Mouse (Mus musculus) liver, embryonic 11.5 days (tissue): ENCODE results near the gene Olfr784. TPM values are rescaled to one million over a fixed set of nuclear protein-coding genes. Genes with fewer than 3 reads are reported as not detected.

Experiments
- polyA plus RNA-seq: library from polyadenylated mRNA; unstranded; fragments of >200 nt; fragmentation: Nextera tagmentation; extraction: Ambion mirVana; gene quantifications from 2 replicates; pipeline ENCODE4 v1.2.1, GENCODE M21; 2014

The Olfr784 gene
- polyA plus RNA-seq, 1 experiment from 2014 or later = 0.07 TPM

Other genes starting within 250 kb of the Olfr784 start
- gene Olfr770, start 245.1 kb upstream of the Olfr784 start, polyA plus RNA-seq = not detected in 2 replicates
- not detected in 2 replicates for gene Olfr771, start 219.3 kb upstream of the Olfr784 start, polyA plus RNA-seq
- gene Olfr772, start 206.2 kb upstream of the Olfr784 start, polyA plus RNA-seq = not detected in 2 replicates
- not detected in 2 replicates for gene Olfr773, start 196.7 kb upstream of the Olfr784 start, polyA plus RNA-seq
- not detected in 2 replicates for gene Olfr774, start 147.9 kb upstream of the Olfr784 start, polyA plus RNA-seq
- not detected in 2 replicates for gene Olfr775, start 135.7 kb upstream of the Olfr784 start, polyA plus RNA-seq
- not detected in 2 replicates for gene Olfr776, start 125.0 kb upstream of the Olfr784 start, polyA plus RNA-seq
- gene Olfr777, start 112.6 kb upstream of the Olfr784 start, polyA plus RNA-seq = not detected in 2 replicates
- not detected in 2 replicates for gene Olfr780, start 66.0 kb upstream of the Olfr784 start, polyA plus RNA-seq
- not detected in 2 replicates for gene Olfr781, start 55.2 kb upstream of the Olfr784 start, polyA plus RNA-seq
- gene Olfr782, start 35.2 kb upstream of the Olfr784 start, polyA plus RNA-seq = not detected in 2 replicates
- gene Olfr785, start 21.3 kb downstream of the Olfr784 start, polyA plus RNA-seq = not detected in 2 replicates
- gene Olfr786, start 43.2 kb downstream of the Olfr784 start, polyA plus RNA-seq = not detected in 2 replicates
- gene Olfr787, start 77.8 kb downstream of the Olfr784 start, polyA plus RNA-seq = not detected in 2 replicates
- not detected in 2 replicates for gene Olfr788, start 86.9 kb downstream of the Olfr784 start, polyA plus RNA-seq
- gene Olfr789, start 100.7 kb downstream of the Olfr784 start, polyA plus RNA-seq = not detected in 2 replicates
- gene Olfr790, start 114.4 kb downstream of the Olfr784 start, polyA plus RNA-seq = not detected in 2 replicates
- not detected in 2 replicates for gene Olfr791, start 137.7 kb downstream of the Olfr784 start, polyA plus RNA-seq
- not detected in 2 replicates for gene Olfr792, start 155.1 kb downstream of the Olfr784 start, polyA plus RNA-seq
- not detected in 2 replicates for gene Olfr794, start 183.6 kb downstream of the Olfr784 start, polyA plus RNA-seq
- gene Olfr796, start 228.5 kb downstream of the Olfr784 start, polyA plus RNA-seq = not detected in 2 replicates
- not detected in 2 replicates for gene Olfr798, start 243.9 kb downstream of the Olfr784 start, polyA plus RNA-seq